8 mouse cellular contexts compared by ENCODE assay signal in genomic region chr10:107123529-107124335, GRCm38 (mm10). TPM values are rescaled to one million over a fixed set of nuclear protein-coding genes. Genes with fewer than 3 reads are reported as not detected.
DNase-seq lines count a peak whose midpoint lies in the region; ATAC-seq and TF ChIP-seq lines count a peak whose summit lies in the region.

Gene Acss3, minus strand, starts transcription at chr10:107123668.

- no peaks in the 10 kb centered on the region for H3K79me2 ChIP-seq in heart, adult 2 months (replicated peaks; ENCODE audit: control insufficient read depth, insufficient read depth, low read length)

- H3K4me1 ChIP-seq in heart, adult 2 months (ENCODE audit: control insufficient read depth, insufficient read depth, low read length) = no peaks in the 10 kb centered on the region
- H3K4me1 ChIP-seq in intestine, postnatal 0 days (replicated peaks; ENCODE audit: control insufficient read depth, insufficient read depth, low read length) = no peaks in the 10 kb centered on the region
- no peaks in the 10 kb centered on the region for H3K4me1 ChIP-seq in liver, postnatal 0 days (ENCODE audit: insufficient read depth)

- peak within 1 kb of the TSS; percentile 72 for H3K4me2 ChIP-seq in intestine, postnatal 0 days (replicated peaks; ENCODE audit: low read depth)
- peak within 1 kb of the TSS; percentile 60 for H3K4me2 ChIP-seq in liver, postnatal 0 days (ENCODE audit: low read depth, low read length)

- H3K27ac ChIP-seq in heart, adult 2 months = peak within 1 kb of the TSS; percentile 68
- no peak within 1 kb of the TSS for H3K27ac ChIP-seq in intestine, postnatal 0 days (ENCODE audit: low read depth, low read length)
- H3K27ac ChIP-seq in liver, postnatal 0 days (ENCODE audit: low read depth) = peak within 1 kb of the TSS; percentile 55; the same call in 1 of the 2 replicates

- no peak for DNase-seq in cerebellum, adult 11 months
- peak; percentile 54 for DNase-seq in embryo, embryonic 11.5 days (ENCODE audit: low read depth, low spot score)
- peak; percentile 57 to 59 for DNase-seq in heart, adult 2 months
- peak; percentile 70 for DNase-seq in liver, postnatal 0 days
- DNase-seq in ovary, adult 18-20 months (ENCODE audit: low spot score) = peak; percentile 36

- no peaks in the 10 kb centered on the region for H3K9me3 ChIP-seq in intestine, postnatal 0 days (ENCODE audit: control insufficient read depth)
- no peaks in the 10 kb centered on the region for H3K9me3 ChIP-seq in liver, postnatal 0 days (ENCODE audit: low read length)

- TF ChIP-seq EP300 in heart, adult 2 months (IDR thresholded peaks at IDR 0.05; ENCODE audit: insufficient read depth, low read depth, low read length) = no peak
- TF ChIP-seq EP300 in liver, postnatal 0 days (IDR thresholded peaks at IDR 0.05; ENCODE audit: low read depth) = no peak

- TF ChIP-seq CTCF in heart, adult 2 months (IDR thresholded peaks at IDR 0.05) = peak; percentile 20; the same call in 1 of the 2 replicates
- no peak for TF ChIP-seq CTCF in intestine, postnatal 0 days (IDR thresholded peaks at IDR 0.05; ENCODE audit: low read depth)
- no peak for TF ChIP-seq CTCF in liver, postnatal 0 days (IDR thresholded peaks at IDR 0.05; ENCODE audit: low read depth)

- no peak for TF ChIP-seq POLR2A in heart, adult 2 months (IDR thresholded peaks at IDR 0.05; ENCODE audit: insufficient read depth, low read depth, low read length)

- no peaks in the 10 kb centered on the region for H3K27me3 ChIP-seq in heart, adult 2 months (ENCODE audit: control insufficient read depth, insufficient read depth, low read length)
- no peaks in the 10 kb centered on the region for H3K27me3 ChIP-seq in intestine, postnatal 0 days (replicated peaks; ENCODE audit: control insufficient read depth, insufficient read depth, low read length)
- H3K27me3 ChIP-seq in liver, postnatal 0 days (ENCODE audit: insufficient read depth, low read length) = no peaks in the 10 kb centered on the region

- 5% methylated on average over 17 of the region's 17 CpGs for WGBS in heart, adult 2 months
- WGBS in intestine, postnatal 0 days = 5% methylated on average over 17 of the region's 17 CpGs
- 3% methylated on average over 17 of the region's 17 CpGs for WGBS in liver, postnatal 0 days (ENCODE audit: insufficient replicate concordance)

- peak within 1 kb of the TSS; percentile 59 for H3K9ac ChIP-seq in heart, adult 2 months (ENCODE audit: low read depth, low read length)
- H3K9ac ChIP-seq in intestine, postnatal 0 days (ENCODE audit: low read depth, low read length) = peak within 1 kb of the TSS; percentile 35; the same call in 1 of the 2 replicates
- H3K9ac ChIP-seq in liver, postnatal 0 days (replicated peaks) = peak within 1 kb of the TSS; percentile 58

- intact Hi-C loops in heart, adult 2 months (cut with DNase I) = no loop called here

- no peaks in the 10 kb centered on the region for H3K36me3 ChIP-seq in heart, adult 2 months (ENCODE audit: control insufficient read depth, insufficient read depth, low read length)
- no peaks in the 10 kb centered on the region for H3K36me3 ChIP-seq in intestine, postnatal 0 days (ENCODE audit: control insufficient read depth, insufficient read depth)
- no peaks in the 10 kb centered on the region for H3K36me3 ChIP-seq in liver, postnatal 0 days (replicated peaks; ENCODE audit: insufficient read depth, low read length)

- peak within 1 kb of the TSS; percentile 56 for H3K4me3 ChIP-seq in heart, adult 2 months
- peak within 1 kb of the TSS; percentile 46 for H3K4me3 ChIP-seq in intestine, postnatal 0 days (ENCODE audit: low read depth, low read length)
- peak within 1 kb of the TSS; percentile 52 for H3K4me3 ChIP-seq in liver, postnatal 0 days (ENCODE audit: low read depth, low read length)

- ATAC-seq in cerebellum, adult (ENCODE audit: insufficient number of reproducible peaks, low FRiP score, low TSS enrichment) = peak; percentile 26; the same call in 1 of the 2 replicates
- ATAC-seq in intestine, postnatal 0 days = peak; percentile 68
- peak; percentile 90 for ATAC-seq in liver, postnatal 0 days
- ATAC-seq in megakaryocyte, adult 5-6 weeks (ENCODE audit: poor library complexity, severe bottlenecking) = no peak

RNA-seq across cellular contexts. Expression of gene Acss3, which starts in this region (rescaled TPM):
- total RNA-seq in heart, adult 2 months (2021) = 1 to 10 TPM; 3.3 to 4.3 TPM
- polyA plus RNA-seq in heart, adult 2 months (2012; rRNA removed) = 1.5 and 1.9 TPM in 2 replicates
- 0.05 and 0.13 TPM in 2 replicates for polyA plus RNA-seq in intestine, postnatal 0 days (2015; fragmentation: Nextera tagmentation; extraction: Ambion mirVana)
- 1.5 and 1.9 TPM in 2 replicates for polyA plus RNA-seq in liver, postnatal 0 days (2015; fragmentation: Nextera tagmentation; extraction: Ambion mirVana)
- total RNA-seq in megakaryocyte, adult 5-6 weeks (2015) = not detected in 2 replicates
- 0.11 TPM in 1 of 2 replicates, not detected in the other for total RNA-seq in megakaryocyte, adult 5-6 weeks (2017)

Comparison
In these comparisons a context has a peak if more than half of its experiments do, and no peak if none do; other contexts are left out.
1. Peak in ATAC-seq, H3K4me3 ChIP-seq, H3K9ac ChIP-seq and H3K4me2 ChIP-seq in intestine, postnatal 0 days; RNA of the gene not detected or under 1 TPM.